Mouse (Mus musculus): ENCODE data around the gene Lce3c.

The Lce3c gene

GRCm38 (mm10) chr3:92944186-92944585, at the start of gene Lce3c:
Lce3c (plus strand) TSS chr3:92944486.
- no peak for DNase-seq (ENCODE audit: low read depth, low spot score)

- DNase-seq (ENCODE audit: low read depth, low spot score): no peak
Measured at GRCm38 (mm10) chr3:92894489-92894888, 49.8 kb upstream of the Lce3c start.

- DNase-seq (ENCODE audit: low read depth, low spot score): peak; percentile 23
Measured at GRCm38 (mm10) chr3:92902992-92903391, 41.3 kb upstream of the Lce3c start.

GRCm38 (mm10) chr3:92903640-92904039, 40.6 kb upstream of the Lce3c start:
- DNase-seq (ENCODE audit: low read depth, low spot score): peak; percentile 33

- no peak for DNase-seq (ENCODE audit: low read depth, low spot score)
Measured at GRCm38 (mm10) chr3:92905182-92905581, 39.1 kb upstream of the Lce3c start.

GRCm38 (mm10) chr3:92907571-92907970, 36.7 kb upstream of the Lce3c start:
- peak; percentile 58 for DNase-seq (ENCODE audit: low read depth, low spot score)

GRCm38 (mm10) chr3:92920364-92920763, 23.9 kb upstream of the Lce3c start:
- peak; percentile 61 for DNase-seq (ENCODE audit: low read depth, low spot score)

GRCm38 (mm10) chr3:92926130-92926529, 18.2 kb upstream of the Lce3c start, which contains the start of gene Lce3a:
Lce3a (minus strand) TSS chr3:92926230.
- DNase-seq (ENCODE audit: low read depth, low spot score): no peak

GRCm38 (mm10) chr3:92932679-92933078, 11.6 kb upstream of the Lce3c start, which contains the start of gene Lce3b:
Lce3b (plus strand) TSS chr3:92932979.
- no peak for DNase-seq (ENCODE audit: low read depth, low spot score)

GRCm38 (mm10) chr3:92957090-92957489, 12.8 kb downstream of the Lce3c start, which contains the start of gene Lce3d:
Lce3d (plus strand) TSS chr3:92957390.
- DNase-seq (ENCODE audit: low read depth, low spot score): no peak

- DNase-seq (ENCODE audit: low read depth, low spot score): no peak
Measured at GRCm38 (mm10) chr3:92966761-92967160, 22.5 kb downstream of the Lce3c start, which contains the start of gene Lce3e. Lce3e (plus strand) TSS chr3:92967061.

GRCm38 (mm10) chr3:92978484-92978883, 34.2 kb downstream of the Lce3c start:
- peak; percentile 13 for DNase-seq (ENCODE audit: low read depth, low spot score)

GRCm38 (mm10) chr3:92991926-92992325, 47.6 kb downstream of the Lce3c start, which contains the start of gene Lce3f:
Lce3f (plus strand) TSS chr3:92992226.
- peak; percentile 15 for DNase-seq (ENCODE audit: low read depth, low spot score)
